Mouse (Mus musculus) megakaryocyte, embryonic 14.5 days (primary cell): ENCODE measurements around the gene Cdk2. TPM values are rescaled to one million over a fixed set of nuclear protein-coding genes. Genes with fewer than 3 reads are reported as not detected.

Experiments used
- H3K27me3 ChIP-seq: replicated peaks from 2 replicates; pipeline ENCODE3; 2012; ENCODE audit warnings: inconsistent platforms
- H3K36me3 ChIP-seq: replicated peaks from 2 replicates; pipeline ENCODE3; 2012; ENCODE audit warnings: low read length, inconsistent platforms, mixed read lengths
- H3K4me1 ChIP-seq: 2 replicates; pipeline ENCODE4 v1.6.1; 2012; ENCODE audit warnings: inconsistent platforms
- H3K4me3 ChIP-seq: replicated peaks from 2 replicates; pipeline ENCODE3; 2012; ENCODE audit warnings: moderate library complexity, mild to moderate bottlenecking, inconsistent platforms
- H3K9me3 ChIP-seq: 2 replicates; pipeline ENCODE4 v1.6.1; 2012; ENCODE audit warnings: inconsistent platforms
- FLI1 ChIP-seq: IDR thresholded peaks from 2 replicates; pipeline ENCODE4 v1.6.1; 2012; ENCODE audit warnings: low read length, inconsistent platforms, mixed read lengths
- GATA1 ChIP-seq: IDR thresholded peaks from 3 replicates; pipeline ENCODE4 v1.6.1; 2012; ENCODE audit warnings: mixed read lengths, low read length, inconsistent platforms, borderline replicate concordance
- polyA plus RNA-seq: library from polyadenylated mRNA; stranded (reverse); fragments of >175 nt; gene quantifications from 2 replicates; pipeline ENCODE4 v1.2.3, GENCODE M21; 2012; ENCODE audit warnings: low replicate concordance; ENCODE audit not compliant: insufficient read depth

Gene Cdk2
- polyA plus RNA-seq, 1 experiment, result 5.7 TPM

DNA sequence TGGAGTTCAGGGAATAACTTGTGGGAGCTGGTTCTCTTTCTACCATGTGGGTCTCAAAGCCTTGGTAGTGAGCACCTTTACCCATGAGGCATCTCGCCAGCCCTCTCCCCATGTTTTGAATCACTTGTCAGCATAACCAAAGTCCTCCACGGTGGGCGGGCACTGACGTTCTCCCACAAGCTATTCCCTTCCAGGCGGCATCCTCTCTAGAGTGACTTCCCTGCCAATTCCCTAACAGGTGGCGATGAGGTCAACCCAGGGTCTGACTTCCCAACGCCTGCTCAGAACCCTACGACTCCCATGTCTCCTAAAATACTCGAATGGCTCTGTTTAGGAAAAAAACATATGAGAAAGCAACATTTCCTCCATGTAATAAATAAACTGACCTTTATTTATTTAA, 47.0 kb downstream of the Cdk2 start:
- H3K27me3 ChIP-seq, result peaks cover 64% of the 10 kb centered on the region
- no peak for TF ChIP-seq GATA1
- no peak for TF ChIP-seq FLI1
- no peaks in the 10 kb centered on the region for H3K9me3 ChIP-seq
- H3K36me3 ChIP-seq, result no peaks in the 10 kb centered on the region
- H3K4me1 ChIP-seq, result peaks cover 14% of the 10 kb centered on the region
- H3K4me3 ChIP-seq, result no peak overlapping the region

GRCm38 (mm10) chr10:128656731-128657130, 48.1 kb downstream of the Cdk2 start:
- Histone ChIP-seq H3K4me3 (no peak overlapping the region), H3K9me3 (no peaks in the 10 kb centered on the region), H3K36me3 (no peaks in the 10 kb centered on the region), H3K27me3 (peaks cover 61% of the 10 kb centered on the region), H3K4me1 (peaks cover 9% of the 10 kb centered on the region)
- no peak for TF ChIP-seq FLI1
- TF ChIP-seq GATA1, result no peak

- Histone ChIP-seq H3K4me3 (no peak overlapping the region), H3K9me3 (no peaks in the 10 kb centered on the region), H3K36me3 (no peaks in the 10 kb centered on the region), H3K4me1 (peaks cover 9% of the 10 kb centered on the region), H3K27me3 (peaks cover 54% of the 10 kb centered on the region)
- no peak for TF ChIP-seq FLI1
- no peak for TF ChIP-seq GATA1
Observed at GRCm38 (mm10) chr10:128655254-128655653, 49.6 kb downstream of the Cdk2 start.

DNA sequence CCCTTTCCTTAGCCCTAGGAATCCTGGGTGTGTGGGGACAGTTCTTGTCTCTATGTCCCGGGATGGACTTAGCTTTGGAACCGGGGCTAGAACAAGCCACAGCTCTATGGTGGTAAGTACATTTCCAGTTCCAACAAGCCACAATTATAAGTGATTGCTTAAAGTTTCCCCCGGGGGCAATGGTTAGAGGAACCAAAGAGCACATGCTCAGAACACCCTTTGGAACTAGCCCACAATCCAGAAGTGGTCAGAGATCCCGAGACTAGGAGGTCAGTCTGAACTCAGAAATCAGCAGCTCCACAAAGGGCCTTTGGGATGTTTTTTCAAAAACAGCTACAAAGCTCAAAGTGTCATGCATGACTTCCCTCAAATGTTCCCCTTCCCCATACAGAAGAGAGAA, 51.0 kb downstream of the Cdk2 start:
- Histone ChIP-seq H3K9me3 (no peaks in the 10 kb centered on the region), H3K27me3 (peaks cover 41% of the 10 kb centered on the region), H3K4me3 (no peak overlapping the region), H3K36me3 (no peaks in the 10 kb centered on the region), H3K4me1 (peaks cover 9% of the 10 kb centered on the region)
- TF ChIP-seq GATA1 (no peak), FLI1 (no peak)

Other genes starting within 250 kb of the Cdk2 start
- 86.7 and 138 TPM in 2 replicates for gene Smarcc2, start 245.8 kb downstream of the Cdk2 start, polyA plus RNA-seq
- gene Myl6, start 210.9 kb downstream of the Cdk2 start, polyA plus RNA-seq, result 175 and 2,406 TPM in 2 replicates
- 9.5 and 15.9 TPM in 2 replicates for gene Myl6b, start 206.3 kb downstream of the Cdk2 start, polyA plus RNA-seq
- 48.5 and 62.5 TPM in 2 replicates for gene Esyt1, start 179.2 kb downstream of the Cdk2 start, polyA plus RNA-seq
- 21.5 and 24.2 TPM in 2 replicates for gene Zc3h10, start 157.3 kb downstream of the Cdk2 start, polyA plus RNA-seq
- gene Rpl41, start 155.7 kb downstream of the Cdk2 start, polyA plus RNA-seq, result 1,477 and 10,817 TPM in 2 replicates
- 407 and 451 TPM in 2 replicates for gene Pa2g4, start 139.0 kb downstream of the Cdk2 start, polyA plus RNA-seq
- 0.08 TPM in 1 of 2 replicates, not detected in the other for gene Erbb3, start 115.4 kb downstream of the Cdk2 start, polyA plus RNA-seq
- gene Rps26, start 78.3 kb downstream of the Cdk2 start, polyA plus RNA-seq, result 3,363 and 5,964 TPM in 2 replicates
- gene Ikzf4, start 59.0 kb downstream of the Cdk2 start, polyA plus RNA-seq, result 0.37 TPM in 1 of 2 replicates, not detected in the other
- gene Suox, start 31.0 kb downstream of the Cdk2 start, polyA plus RNA-seq, result 0.36 TPM in 1 of 2 replicates, not detected in the other
- gene Rab5b, start 8.8 kb downstream of the Cdk2 start, polyA plus RNA-seq, result 3.1 and 11.0 TPM in 2 replicates
- gene Pmel, start 836 bp downstream of the Cdk2 start, polyA plus RNA-seq, result 0.20 TPM in 1 of 2 replicates, not detected in the other
- 2.8 and 4.7 TPM in 2 replicates for gene Dgka, start 39.8 kb upstream of the Cdk2 start, polyA plus RNA-seq
- gene Pym1, start 42.9 kb upstream of the Cdk2 start, polyA plus RNA-seq, result 123 and 134 TPM in 2 replicates
- 3.4 TPM in 1 of 2 replicates, not detected in the other for gene Mmp19, start 85.9 kb upstream of the Cdk2 start, polyA plus RNA-seq
- gene Dnajc14, start 99.0 kb upstream of the Cdk2 start, polyA plus RNA-seq, result 13.4 and 18.2 TPM in 2 replicates
- gene Tmem198b, start 99.3 kb upstream of the Cdk2 start, polyA plus RNA-seq, result 0.95 and 2.0 TPM in 2 replicates
- 13.5 TPM in 1 of 2 replicates, not detected in the other for gene Sarnp, start 112.3 kb upstream of the Cdk2 start, polyA plus RNA-seq
- gene Ormdl2, start 116.6 kb upstream of the Cdk2 start, polyA plus RNA-seq, result 13.9 TPM in 1 of 2 replicates, not detected in the other
- 0.18 TPM in 1 of 2 replicates, not detected in the other for gene Gdf11, start 186.7 kb upstream of the Cdk2 start, polyA plus RNA-seq
- gene Cd63, start 196.0 kb upstream of the Cdk2 start, polyA plus RNA-seq, result 17.7 and 57.2 TPM in 2 replicates
- 15.8 and 37.7 TPM in 2 replicates for gene Rdh5, start 217.9 kb upstream of the Cdk2 start, polyA plus RNA-seq
- gene Bloc1s1, start 219.0 kb upstream of the Cdk2 start, polyA plus RNA-seq, result 56.5 and 587 TPM in 2 replicates
- 1.1 and 1.9 TPM in 2 replicates for gene Itga7, start 228.8 kb upstream of the Cdk2 start, polyA plus RNA-seq